Mouse (Mus musculus): Measurements from ENCODE around the gene Zfp385c. TPM values are rescaled to one million over a fixed set of nuclear protein-coding genes. Genes with fewer than 3 reads are reported as not detected.

Gene Zfp385c
- polyA plus RNA-seq, 1 experiment = 0.55 TPM

DNA sequence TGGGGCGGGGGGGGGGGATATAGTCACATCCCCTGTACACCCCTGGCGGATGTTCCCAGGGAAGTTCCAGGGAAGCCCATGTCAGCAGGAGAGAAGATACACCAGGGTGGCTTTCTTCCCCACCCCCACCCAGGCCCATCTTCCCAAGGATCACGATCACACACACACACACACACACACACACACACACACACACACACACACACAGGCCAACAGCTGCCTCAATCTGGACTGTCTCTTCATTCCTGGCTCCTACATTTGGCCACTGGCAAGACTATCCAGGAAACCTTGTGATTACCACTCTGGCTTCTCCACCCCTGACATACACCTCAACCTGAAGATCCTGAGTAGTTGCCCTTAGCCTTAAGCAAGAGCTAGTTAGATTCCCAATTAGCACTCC lies 6.9 kb downstream of the Zfp385c start:
- Histone ChIP-seq H3K27ac (ENCODE audit: control insufficient read depth, insufficient read depth, low read length) (no peak overlapping the region), H3K27me3 (ENCODE audit: control insufficient read depth, insufficient read depth, low read length) (no peaks in the 10 kb centered on the region), H3K36me3 (ENCODE audit: control insufficient read depth, insufficient read depth, low read length) (no peaks in the 10 kb centered on the region), H3K4me1 (replicated peaks; ENCODE audit: control insufficient read depth, insufficient read depth, low read length) (peaks cover 3% of the 10 kb centered on the region; the same call in 1 of the 2 replicates), H3K4me3 (ENCODE audit: control insufficient read depth, insufficient read depth, low read length) (no peak overlapping the region)
- 91% methylated on average over 3 of the region's 3 CpGs for WGBS
- no peak for DNase-seq
- TF ChIP-seq POLR2A (IDR thresholded peaks at IDR 0.05; ENCODE audit: control insufficient read depth, extremely low read depth, insufficient read depth, low read length, poor library complexity) (no peak), CTCF (IDR thresholded peaks at IDR 0.05; ENCODE audit: borderline replicate concordance, control insufficient read depth, extremely low read depth, insufficient read depth, low read length, poor library complexity) (no peak)

DNA sequence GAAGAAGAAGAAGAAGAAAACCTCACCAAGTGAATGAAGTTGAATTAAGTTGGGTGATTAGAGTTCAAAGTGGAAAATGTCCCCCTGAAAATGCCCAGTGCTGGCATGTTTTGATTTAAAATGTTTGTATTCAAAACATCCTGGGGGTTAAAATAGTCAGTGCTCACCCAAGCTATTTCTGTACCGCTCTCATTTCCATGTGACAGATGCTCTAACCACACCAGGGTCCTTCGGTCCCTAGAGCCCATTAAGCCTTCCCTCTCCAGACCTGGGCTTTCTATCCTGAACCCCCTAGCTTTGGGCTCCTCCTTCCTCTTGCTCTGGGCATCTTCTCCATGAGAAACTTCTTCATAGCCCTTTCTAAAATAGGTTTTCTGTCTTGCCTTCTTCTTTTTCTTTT lies 8.2 kb downstream of the Zfp385c start:
- Histone ChIP-seq H3K4me3 (ENCODE audit: control insufficient read depth, insufficient read depth, low read length) (no peak overlapping the region), H3K27ac (ENCODE audit: control insufficient read depth, insufficient read depth, low read length) (no peak overlapping the region), H3K27me3 (ENCODE audit: control insufficient read depth, insufficient read depth, low read length) (no peaks in the 10 kb centered on the region), H3K36me3 (ENCODE audit: control insufficient read depth, insufficient read depth, low read length) (no peaks in the 10 kb centered on the region), H3K4me1 (replicated peaks; ENCODE audit: control insufficient read depth, insufficient read depth, low read length) (peaks cover 3% of the 10 kb centered on the region; the same call in 1 of the 2 replicates)
- TF ChIP-seq POLR2A (IDR thresholded peaks at IDR 0.05; ENCODE audit: control insufficient read depth, extremely low read depth, insufficient read depth, low read length, poor library complexity) = no peak
- TF ChIP-seq CTCF (IDR thresholded peaks at IDR 0.05; ENCODE audit: borderline replicate concordance, control insufficient read depth, extremely low read depth, insufficient read depth, low read length, poor library complexity) = no peak
- WGBS = 82% methylated on average over 2 of the region's 2 CpGs
- DNase-seq = no peak

DNA sequence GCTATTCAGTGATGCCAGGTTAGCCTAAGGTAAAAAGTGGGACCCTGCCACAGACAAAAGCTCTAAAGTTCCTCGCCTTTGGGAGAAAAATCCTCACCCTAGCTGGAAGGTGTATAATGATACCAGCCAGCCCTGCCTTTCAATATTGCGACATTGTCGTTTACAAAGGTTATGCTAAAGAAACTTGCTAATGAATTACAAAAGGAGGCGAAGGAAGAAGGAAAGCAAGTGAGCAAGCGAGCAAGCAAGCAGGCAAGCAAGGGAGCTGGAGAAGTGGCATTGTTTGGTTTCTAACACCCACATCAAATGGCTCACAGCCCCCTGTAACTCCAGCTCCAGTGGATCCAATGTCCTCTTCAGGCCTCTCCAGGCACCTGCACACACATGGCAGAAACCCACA lies 9.7 kb downstream of the Zfp385c start:
- no peaks in the 10 kb centered on the region for H3K36me3 ChIP-seq (ENCODE audit: control insufficient read depth, insufficient read depth, low read length)
- no peak for TF ChIP-seq POLR2A (IDR thresholded peaks at IDR 0.05; ENCODE audit: control insufficient read depth, extremely low read depth, insufficient read depth, low read length, poor library complexity)
- no peak for TF ChIP-seq CTCF (IDR thresholded peaks at IDR 0.05; ENCODE audit: borderline replicate concordance, control insufficient read depth, extremely low read depth, insufficient read depth, low read length, poor library complexity)
- no peaks in the 10 kb centered on the region for H3K27me3 ChIP-seq (ENCODE audit: control insufficient read depth, insufficient read depth, low read length)
- H3K27ac ChIP-seq (ENCODE audit: control insufficient read depth, insufficient read depth, low read length) = no peak overlapping the region
- H3K4me1 ChIP-seq (replicated peaks; ENCODE audit: control insufficient read depth, insufficient read depth, low read length) = peaks cover 3% of the 10 kb centered on the region; the same call in 1 of the 2 replicates
- no peak for DNase-seq
- H3K4me3 ChIP-seq (ENCODE audit: control insufficient read depth, insufficient read depth, low read length) = no peak overlapping the region
- 93% methylated on average over 5 of the region's 5 CpGs for WGBS

DNA sequence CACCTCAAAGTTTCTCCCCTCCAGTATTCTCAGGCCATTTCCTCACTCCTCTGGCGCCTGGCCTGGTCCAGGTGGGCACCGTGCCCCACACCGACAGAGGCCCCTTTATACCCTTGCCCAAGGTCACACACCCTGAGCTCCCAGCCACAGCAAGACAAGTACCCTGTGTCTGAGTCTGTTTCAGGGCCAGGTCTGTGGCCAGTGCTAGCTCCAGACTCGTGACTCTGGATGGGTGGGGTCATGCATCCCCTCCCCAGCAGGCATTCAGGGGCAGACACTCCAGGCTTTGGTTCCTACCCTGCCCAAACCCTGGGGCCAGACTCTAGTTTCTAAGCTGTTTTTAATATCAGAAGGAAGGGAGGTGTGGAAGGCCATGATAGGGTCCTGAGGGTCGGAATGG lies 10.4 kb downstream of the Zfp385c start:
- 93% methylated on average over 5 of the region's 5 CpGs for WGBS
- H3K27ac ChIP-seq (ENCODE audit: control insufficient read depth, insufficient read depth, low read length) = no peak overlapping the region

DNA sequence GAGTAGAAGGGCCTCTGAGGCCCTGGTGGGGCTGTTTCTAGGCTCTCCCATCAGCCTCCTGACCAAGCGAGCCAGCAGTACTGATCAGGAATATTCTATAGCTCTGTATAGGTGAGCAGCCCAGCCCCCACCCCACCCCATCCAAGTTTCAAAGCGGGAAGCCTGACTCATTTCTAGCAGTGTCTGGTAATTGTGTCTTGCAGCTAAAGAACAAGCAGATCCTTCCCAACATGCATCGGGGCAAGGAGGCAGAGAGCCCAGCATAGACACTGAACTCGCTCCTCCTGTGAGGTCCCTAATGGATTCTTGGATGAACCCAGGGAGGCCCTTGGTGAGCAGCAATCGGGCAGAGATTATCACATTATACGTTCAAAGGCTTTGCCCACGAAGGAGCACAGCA lies 14.4 kb downstream of the Zfp385c start:
- H3K4me3 ChIP-seq (ENCODE audit: control insufficient read depth, insufficient read depth, low read length) = no peak overlapping the region
- no peak for DNase-seq
- TF ChIP-seq POLR2A (IDR thresholded peaks at IDR 0.05; ENCODE audit: control insufficient read depth, extremely low read depth, insufficient read depth, low read length, poor library complexity) (no peak), CTCF (IDR thresholded peaks at IDR 0.05; ENCODE audit: borderline replicate concordance, control insufficient read depth, extremely low read depth, insufficient read depth, low read length, poor library complexity) (no peak)
- no peaks in the 10 kb centered on the region for H3K36me3 ChIP-seq (ENCODE audit: control insufficient read depth, insufficient read depth, low read length)
- no peak overlapping the region for H3K27ac ChIP-seq (ENCODE audit: control insufficient read depth, insufficient read depth, low read length)
- H3K4me1 ChIP-seq (replicated peaks; ENCODE audit: control insufficient read depth, insufficient read depth, low read length) = no peaks in the 10 kb centered on the region
- no peaks in the 10 kb centered on the region for H3K27me3 ChIP-seq (ENCODE audit: control insufficient read depth, insufficient read depth, low read length)
- WGBS = 78% methylated on average over 7 of the region's 7 CpGs

More for the DNA sequence above, 10.4 kb downstream of the Zfp385c start:
- Histone ChIP-seq H3K36me3 (ENCODE audit: control insufficient read depth, insufficient read depth, low read length) (no peaks in the 10 kb centered on the region), H3K4me1 (replicated peaks; ENCODE audit: control insufficient read depth, insufficient read depth, low read length) (peaks cover 3% of the 10 kb centered on the region; the same call in 1 of the 2 replicates), H3K27me3 (ENCODE audit: control insufficient read depth, insufficient read depth, low read length) (no peaks in the 10 kb centered on the region), H3K4me3 (ENCODE audit: control insufficient read depth, insufficient read depth, low read length) (no peak overlapping the region)
- DNase-seq = no peak
- TF ChIP-seq POLR2A (IDR thresholded peaks at IDR 0.05; ENCODE audit: control insufficient read depth, extremely low read depth, insufficient read depth, low read length, poor library complexity) (no peak), CTCF (IDR thresholded peaks at IDR 0.05; ENCODE audit: borderline replicate concordance, control insufficient read depth, extremely low read depth, insufficient read depth, low read length, poor library complexity) (no peak)

DNA sequence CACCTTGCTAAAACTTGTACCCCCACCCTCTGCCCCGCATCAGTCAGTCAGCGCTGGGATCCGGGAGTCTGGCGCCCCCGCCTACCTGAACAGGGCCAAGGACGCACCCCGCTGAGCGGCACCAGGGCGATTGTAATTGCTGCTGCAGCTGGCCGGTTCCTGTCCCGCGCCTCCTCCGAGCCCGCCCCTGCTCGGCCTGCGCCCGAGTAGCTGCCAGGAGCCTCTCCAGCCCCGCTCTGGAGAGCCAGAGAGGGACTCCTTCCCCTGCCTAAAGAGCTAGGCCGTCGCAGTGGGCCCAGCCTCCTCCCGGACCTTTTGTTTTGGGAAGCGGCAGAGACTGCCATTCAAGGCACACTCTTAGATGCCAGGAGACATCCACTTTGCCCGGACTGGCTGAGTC lies 19.1 kb downstream of the Zfp385c start:
- no peaks in the 10 kb centered on the region for H3K4me1 ChIP-seq (replicated peaks; ENCODE audit: control insufficient read depth, insufficient read depth, low read length)
- H3K36me3 ChIP-seq (ENCODE audit: control insufficient read depth, insufficient read depth, low read length) = no peaks in the 10 kb centered on the region
- H3K27ac ChIP-seq (ENCODE audit: control insufficient read depth, insufficient read depth, low read length) = no peak overlapping the region
- H3K4me3 ChIP-seq (ENCODE audit: control insufficient read depth, insufficient read depth, low read length) = no peak overlapping the region
- WGBS = 25% methylated on average over 23 of the region's 23 CpGs
- DNase-seq = no peak
- H3K27me3 ChIP-seq (ENCODE audit: control insufficient read depth, insufficient read depth, low read length) = no peaks in the 10 kb centered on the region
- TF ChIP-seq POLR2A (IDR thresholded peaks at IDR 0.05; ENCODE audit: control insufficient read depth, extremely low read depth, insufficient read depth, low read length, poor library complexity) (no peak), CTCF (IDR thresholded peaks at IDR 0.05; ENCODE audit: borderline replicate concordance, control insufficient read depth, extremely low read depth, insufficient read depth, low read length, poor library complexity) (no peak)

DNA sequence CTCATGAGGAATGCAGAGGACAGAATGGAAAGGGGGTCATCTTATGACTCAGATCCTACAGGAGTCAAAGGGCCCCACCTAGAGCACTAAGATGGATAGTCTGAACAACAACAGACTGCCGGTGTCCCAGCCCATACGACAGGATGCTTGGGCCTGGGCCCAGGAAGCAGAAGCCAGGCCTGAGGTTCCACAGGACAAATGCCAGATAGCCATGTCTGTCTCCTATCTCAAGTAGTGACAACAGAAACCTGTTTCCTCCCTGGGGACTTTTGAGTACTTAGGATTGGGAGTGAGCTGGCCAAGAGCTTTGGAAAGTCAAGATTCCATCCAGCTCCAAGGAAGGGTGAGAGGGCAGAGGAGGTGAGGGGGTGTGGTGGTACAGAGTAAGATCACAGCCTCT lies 20.3 kb downstream of the Zfp385c start:
- no peaks in the 10 kb centered on the region for H3K36me3 ChIP-seq (ENCODE audit: control insufficient read depth, insufficient read depth, low read length)
- no peaks in the 10 kb centered on the region for H3K4me1 ChIP-seq (replicated peaks; ENCODE audit: control insufficient read depth, insufficient read depth, low read length)
- 78% methylated on average over 2 of the region's 2 CpGs for WGBS
- no peak overlapping the region for H3K27ac ChIP-seq (ENCODE audit: control insufficient read depth, insufficient read depth, low read length)
- no peak for TF ChIP-seq POLR2A (IDR thresholded peaks at IDR 0.05; ENCODE audit: control insufficient read depth, extremely low read depth, insufficient read depth, low read length, poor library complexity)
- no peak for TF ChIP-seq CTCF (IDR thresholded peaks at IDR 0.05; ENCODE audit: borderline replicate concordance, control insufficient read depth, extremely low read depth, insufficient read depth, low read length, poor library complexity)
- H3K4me3 ChIP-seq (ENCODE audit: control insufficient read depth, insufficient read depth, low read length) = no peak overlapping the region
- H3K27me3 ChIP-seq (ENCODE audit: control insufficient read depth, insufficient read depth, low read length) = no peaks in the 10 kb centered on the region
- DNase-seq = no peak
